Mouse (Mus musculus): Measurements from ENCODE around the gene Ing2.

DNA sequence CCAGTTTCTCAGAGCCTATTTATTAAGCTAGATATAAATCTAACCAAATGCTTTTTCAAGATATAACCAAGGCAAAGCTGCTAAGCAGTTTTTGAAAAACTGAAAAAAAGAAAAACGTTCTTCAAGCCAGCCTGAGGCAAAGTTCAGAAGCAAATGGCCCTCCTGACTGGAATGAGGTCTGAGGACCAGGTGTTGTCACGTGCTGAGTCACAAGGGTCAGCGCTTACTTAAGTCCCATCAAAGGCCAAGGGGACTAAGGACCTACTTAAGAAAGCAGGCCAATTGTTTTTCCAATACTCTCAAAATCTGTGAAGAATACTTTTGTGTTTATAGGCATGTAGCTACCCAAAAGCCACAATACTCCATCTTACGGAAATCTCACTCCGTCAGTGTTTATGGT, 12.2 kb downstream of the Ing2 start:
- no peak for TF ChIP-seq CTCF (conservative IDR thresholded peaks at IDR 0.05; ENCODE audit: insufficient read depth, insufficient read length, low read depth, low read length)
- no peak for TF ChIP-seq POLR2A (IDR thresholded peaks at IDR 0.05; ENCODE audit: low read depth, low read length)

All from kidney, adult 2 months (tissue).